Mouse (Mus musculus) intestine, embryonic 16.5 days (tissue): Measurements from ENCODE around the gene Aox3. TPM values are rescaled to one million over a fixed set of nuclear protein-coding genes. Genes with fewer than 3 reads are reported as not detected.

Experiments used
- ATAC-seq: fragments of 200-750 bp; cut with Nextera tagmentation; 2 replicates; pipeline ENCODE4 v1.8.0; 2017; ENCODE audit warnings: moderate TSS enrichment, moderate library complexity
- H3K27ac ChIP-seq: fragments of 300-500 bp; sonication (generic); 2 replicates; pipeline ENCODE4 v1.5.1; 2014; ENCODE audit warnings: mild to moderate bottlenecking, low read length
- H3K27me3 ChIP-seq: fragments of 300-500 bp; sonication (generic); replicated peaks from 2 replicates; pipeline ENCODE4 v1.6.1; 2014; ENCODE audit warnings: low read length, control low read depth, mixed read lengths; ENCODE audit not compliant: control insufficient read depth, insufficient read depth
- H3K36me3 ChIP-seq: fragments of 300-500 bp; sonication (generic); 2 replicates; pipeline ENCODE4 v1.6.1; 2014; ENCODE audit warnings: low read length, control low read depth; ENCODE audit not compliant: control insufficient read depth, insufficient read depth
- H3K4me1 ChIP-seq: fragments of 300-500 bp; sonication (generic); 2 replicates; pipeline ENCODE4 v1.6.1; 2014; ENCODE audit warnings: low read length, control low read depth, mixed read lengths; ENCODE audit not compliant: control insufficient read depth, insufficient read depth
- H3K4me2 ChIP-seq: fragments of 300-500 bp; sonication (generic); 2 replicates; pipeline ENCODE4 v1.6.1; 2014; ENCODE audit warnings: low read depth, low read length, control low read depth
- H3K4me3 ChIP-seq: fragments of 300-500 bp; sonication (generic); 2 replicates; pipeline ENCODE4 v1.5.1; 2014; ENCODE audit warnings: mild to moderate bottlenecking, low read length
- H3K9ac ChIP-seq: fragments of 300-500 bp; sonication (generic); 2 replicates; pipeline ENCODE4 v1.6.1; 2014; ENCODE audit warnings: low read depth, low read length
- H3K9me3 ChIP-seq: fragments of 300-500 bp; sonication (generic); 2 replicates; pipeline ENCODE4 v1.6.1; 2016; ENCODE audit warnings: low read length, control low read depth; ENCODE audit not compliant: control insufficient read depth
- WGBS: fragments of 180-500 bp; shearing (Covaris S2); extraction: QIAGEN DNeasy Blood & Tissue Kit; methylation state at CpG from one replicate; pipeline ENCODE4 v1.1.7; 2014; 5-methylcytosine and 5-hydroxymethylcytosine counted together
- polyA plus RNA-seq: library from polyadenylated mRNA; unstranded; fragments of >200 nt; fragmentation: Nextera tagmentation; extraction: Ambion mirVana; gene quantifications from 2 replicates; pipeline ENCODE4 v1.2.1, GENCODE M21; 2015

The Aox3 gene
- 0.50 and 0.68 TPM in 2 replicates for polyA plus RNA-seq

- no peak; the same call in 1 of the 2 replicates for ATAC-seq
- H3K27ac ChIP-seq: no peak within 1 kb of the TSS
Observed at GRCm38 (mm10) chr1:58112880-58113279, at the start of gene Aox3. TSS of gene Aox3 (plus strand) at chr1:58113130.

GRCm38 (mm10) chr1:58065151-58065550, 47.8 kb upstream of the Aox3 start:
- Histone ChIP-seq H3K27me3 (no peaks in the 10 kb centered on the region), H3K4me1 (no peaks in the 10 kb centered on the region), H3K36me3 (no peaks in the 10 kb centered on the region), H3K4me3 (no peak overlapping the region), H3K4me2 (no peak overlapping the region), H3K9ac (no peak overlapping the region), H3K27ac (no peak overlapping the region), H3K9me3 (no peaks in the 10 kb centered on the region)
- ATAC-seq: no peak
- WGBS: 91% methylated on average over 5 of the region's 5 CpGs

More at GRCm38 (mm10) chr1:58112880-58113279, at the start of gene Aox3:
- Histone ChIP-seq H3K9ac (no peak within 1 kb of the TSS), H3K4me2 (no peak within 1 kb of the TSS), H3K27me3 (no peaks in the 10 kb centered on the region), H3K4me3 (no peak within 1 kb of the TSS), H3K4me1 (no peaks in the 10 kb centered on the region), H3K36me3 (no peaks in the 10 kb centered on the region), H3K9me3 (no peaks in the 10 kb centered on the region)
- WGBS: 14% methylated on average over 11 of the region's 11 CpGs

- no peak overlapping the region for H3K4me3 ChIP-seq
- H3K9me3 ChIP-seq: no peaks in the 10 kb centered on the region
- no peak overlapping the region for H3K27ac ChIP-seq
- no peaks in the 10 kb centered on the region for H3K27me3 ChIP-seq
- H3K4me1 ChIP-seq: no peaks in the 10 kb centered on the region
- H3K36me3 ChIP-seq: no peaks in the 10 kb centered on the region
- 70% methylated on average over 3 of the region's 3 CpGs for WGBS
- no peak overlapping the region for H3K4me2 ChIP-seq
- H3K9ac ChIP-seq: no peak overlapping the region
- ATAC-seq: no peak
Observed at GRCm38 (mm10) chr1:58065606-58066005, 47.3 kb upstream of the Aox3 start.

- H3K4me2 ChIP-seq: no peak overlapping the region
- H3K9ac ChIP-seq: no peak overlapping the region
- no peak for ATAC-seq
- WGBS: 67% methylated on average over 6 of the region's 6 CpGs
- H3K27ac ChIP-seq: no peak overlapping the region
- no peak overlapping the region for H3K4me3 ChIP-seq
- no peaks in the 10 kb centered on the region for H3K4me1 ChIP-seq
- no peaks in the 10 kb centered on the region for H3K9me3 ChIP-seq
- no peaks in the 10 kb centered on the region for H3K36me3 ChIP-seq
- no peaks in the 10 kb centered on the region for H3K27me3 ChIP-seq
Observed at GRCm38 (mm10) chr1:58069181-58069580, 43.7 kb upstream of the Aox3 start.

- H3K4me2 ChIP-seq: no peak overlapping the region
- H3K27me3 ChIP-seq: no peaks in the 10 kb centered on the region
- H3K9me3 ChIP-seq: no peaks in the 10 kb centered on the region
- no peaks in the 10 kb centered on the region for H3K36me3 ChIP-seq
- H3K4me1 ChIP-seq: no peaks in the 10 kb centered on the region
- WGBS: 93% methylated on average over 11 of the region's 11 CpGs
- H3K9ac ChIP-seq: no peak overlapping the region
- H3K4me3 ChIP-seq: no peak overlapping the region
- H3K27ac ChIP-seq: no peak overlapping the region
- ATAC-seq: no peak
Observed at GRCm38 (mm10) chr1:58070091-58070490, 42.8 kb upstream of the Aox3 start.

- Histone ChIP-seq H3K27me3 (no peaks in the 10 kb centered on the region), H3K4me2 (no peak overlapping the region), H3K4me3 (no peak overlapping the region), H3K4me1 (no peaks in the 10 kb centered on the region), H3K9ac (no peak overlapping the region), H3K27ac (no peak overlapping the region), H3K9me3 (no peaks in the 10 kb centered on the region), H3K36me3 (no peaks in the 10 kb centered on the region)
- WGBS: 86% methylated on average over 9 of the region's 9 CpGs
- no peak for ATAC-seq
Observed at GRCm38 (mm10) chr1:58071006-58071405, 41.9 kb upstream of the Aox3 start.

- no peaks in the 10 kb centered on the region for H3K4me1 ChIP-seq
- H3K27ac ChIP-seq: no peak overlapping the region
- H3K4me2 ChIP-seq: no peak overlapping the region
- no peaks in the 10 kb centered on the region for H3K27me3 ChIP-seq
- H3K9ac ChIP-seq: no peak overlapping the region
- no peaks in the 10 kb centered on the region for H3K9me3 ChIP-seq
- H3K36me3 ChIP-seq: no peaks in the 10 kb centered on the region
- no peak overlapping the region for H3K4me3 ChIP-seq
- 84% methylated on average over 1 of the region's 1 CpGs for WGBS
- no peak for ATAC-seq
Observed at GRCm38 (mm10) chr1:58071509-58071908, 41.4 kb upstream of the Aox3 start.

GRCm38 (mm10) chr1:58072416-58072815, 40.5 kb upstream of the Aox3 start:
- no peak for ATAC-seq
- 77% methylated on average over 2 of the region's 2 CpGs for WGBS

GRCm38 (mm10) chr1:58072991-58073730, 39.8 kb upstream of the Aox3 start:
- H3K4me1 ChIP-seq: no peaks in the 10 kb centered on the region
- no peaks in the 10 kb centered on the region for H3K27me3 ChIP-seq
- H3K4me2 ChIP-seq: no peak overlapping the region
- 74% methylated on average over 12 of the region's 12 CpGs for whole genome bisulfite sequencing
- no peak overlapping the region for H3K27ac ChIP-seq
- no peaks in the 10 kb centered on the region for H3K9me3 ChIP-seq
- H3K36me3 ChIP-seq: no peaks in the 10 kb centered on the region
- no peak overlapping the region for H3K9ac ChIP-seq
- ATAC-seq: no peak
- H3K4me3 ChIP-seq: no peak overlapping the region

More at GRCm38 (mm10) chr1:58072416-58072815, 40.5 kb upstream of the Aox3 start:
- no peak overlapping the region for H3K4me3 ChIP-seq
- H3K27ac ChIP-seq: no peak overlapping the region
- no peak overlapping the region for H3K4me2 ChIP-seq
- H3K9me3 ChIP-seq: no peaks in the 10 kb centered on the region
- H3K4me1 ChIP-seq: no peaks in the 10 kb centered on the region
- H3K36me3 ChIP-seq: no peaks in the 10 kb centered on the region
- no peaks in the 10 kb centered on the region for H3K27me3 ChIP-seq
- H3K9ac ChIP-seq: no peak overlapping the region

GRCm38 (mm10) chr1:58074266-58074665, 38.7 kb upstream of the Aox3 start:
- H3K27me3 ChIP-seq: no peaks in the 10 kb centered on the region
- H3K9me3 ChIP-seq: no peaks in the 10 kb centered on the region
- H3K4me2 ChIP-seq: no peak overlapping the region
- WGBS: 93% methylated on average over 2 of the region's 2 CpGs
- no peak overlapping the region for H3K27ac ChIP-seq
- no peaks in the 10 kb centered on the region for H3K4me1 ChIP-seq
- no peak overlapping the region for H3K9ac ChIP-seq
- no peak for ATAC-seq
- no peak overlapping the region for H3K4me3 ChIP-seq
- no peaks in the 10 kb centered on the region for H3K36me3 ChIP-seq
